Mouse (Mus musculus) liver, embryonic 16.5 days (tissue): ENCODE results near the gene Rimbp3. TPM values are rescaled to one million over a fixed set of nuclear protein-coding genes. Genes with fewer than 3 reads are reported as not detected.
"Not testable (repeated sequence)": the region's sequence is repeated elsewhere in the genome, so short reads cannot be mapped to it uniquely, and the experiment has no call there.

Experiments used
- ATAC-seq: fragments of 200-750 bp; cut with Nextera tagmentation; 2 replicates; pipeline ENCODE4 v1.8.0; 2017; ENCODE audit warnings: low read depth, mild to moderate bottlenecking, moderate number of reproducible peaks, moderate library complexity
- H3K27ac ChIP-seq: fragments of 300-500 bp; sonication (generic); 2 replicates; pipeline ENCODE4 v1.5.1; 2014; ENCODE audit warnings: mild to moderate bottlenecking, low read length
- H3K27me3 ChIP-seq: fragments of 300-500 bp; sonication (generic); 2 replicates; pipeline ENCODE4 v1.6.1; 2014; ENCODE audit warnings: low read depth, low read length, mixed read lengths; ENCODE audit not compliant: control insufficient read depth, insufficient read depth
- H3K36me3 ChIP-seq: fragments of 300-500 bp; sonication (generic); 2 replicates; pipeline ENCODE4 v1.6.1; 2014; ENCODE audit warnings: mild to moderate bottlenecking; ENCODE audit not compliant: control insufficient read depth, insufficient read depth
- H3K4me1 ChIP-seq: fragments of 300-500 bp; sonication (generic); 2 replicates; pipeline ENCODE4 v1.6.1; 2014; ENCODE audit warnings: low read depth, low read length, mixed read lengths; ENCODE audit not compliant: control insufficient read depth
- H3K4me2 ChIP-seq: fragments of 300-500 bp; sonication (generic); 2 replicates; pipeline ENCODE4 v1.6.1; 2014; ENCODE audit warnings: low read depth, low read length, mixed read lengths
- H3K4me3 ChIP-seq: fragments of 300-500 bp; sonication (generic); 2 replicates; pipeline ENCODE4 v1.5.1; 2014; ENCODE audit warnings: low read depth, mild to moderate bottlenecking, low read length
- H3K9ac ChIP-seq: fragments of 300-500 bp; sonication (generic); 2 replicates; pipeline ENCODE4 v1.6.1; 2014; ENCODE audit warnings: low read depth, low read length
- H3K9me3 ChIP-seq: fragments of 300-500 bp; sonication (generic); replicated peaks from 2 replicates; pipeline ENCODE4 v1.6.1; 2016; ENCODE audit warnings: low read length; ENCODE audit not compliant: control insufficient read depth
- WGBS: fragments of 180-500 bp; shearing (Covaris S2); extraction: QIAGEN DNeasy Blood & Tissue Kit; methylation state at CpG from one replicate; pipeline ENCODE4 v1.1.7; 2014; ENCODE audit not compliant: insufficient replicate concordance; 5-methylcytosine and 5-hydroxymethylcytosine counted together
- polyA plus RNA-seq: library from polyadenylated mRNA; unstranded; fragments of >200 nt; fragmentation: Nextera tagmentation; extraction: Ambion mirVana; gene quantifications from 2 replicates; pipeline ENCODE4 v1.2.1, GENCODE M21; 2015

The Rimbp3 gene
- polyA plus RNA-seq, 1 experiment from 2014 or later: 0.05 TPM

- Histone ChIP-seq H3K36me3 (no peaks in the 10 kb centered on the region), H3K4me1 (peaks cover 22% of the 10 kb centered on the region), H3K4me2 (peak overlapping the region; percentile 99), H3K9ac (peak overlapping the region; percentile 41), H3K4me3 (peak overlapping the region; percentile 71), H3K9me3 (no peaks in the 10 kb centered on the region), H3K27me3 (peaks cover 34% of the 10 kb centered on the region), H3K27ac (no peak overlapping the region)
- WGBS: 1% methylated on average over 37 of the region's 37 CpGs
- ATAC-seq: peak; percentile 25
Observed at GRCm38 (mm10) chr16:17209404-17209960, 1.1 kb downstream of the Rimbp3 start.

- H3K9me3 ChIP-seq: no peaks in the 10 kb centered on the region
- no peaks in the 10 kb centered on the region for H3K36me3 ChIP-seq
- peak overlapping the region; percentile 41 for H3K9ac ChIP-seq
- H3K4me3 ChIP-seq: peak overlapping the region; percentile 71
- 9% methylated on average over 48 of the region's 48 CpGs for WGBS
- no peak overlapping the region for H3K27ac ChIP-seq
- H3K4me2 ChIP-seq: peak overlapping the region; percentile 99
- peaks cover 34% of the 10 kb centered on the region for H3K27me3 ChIP-seq
- H3K4me1 ChIP-seq: peaks cover 22% of the 10 kb centered on the region
- peak; percentile 81 for ATAC-seq
Observed at GRCm38 (mm10) chr16:17209981-17210838, 1.8 kb downstream of the Rimbp3 start.

- Histone ChIP-seq H3K9me3 (no peaks in the 10 kb centered on the region), H3K36me3 (no peaks in the 10 kb centered on the region), H3K27me3 (no peaks in the 10 kb centered on the region), H3K4me2 (no peak overlapping the region), H3K9ac (no peak overlapping the region), H3K27ac (no peak overlapping the region), H3K4me1 (peaks cover 10% of the 10 kb centered on the region), H3K4me3 (no peak overlapping the region)
- no peak for ATAC-seq
- 44% methylated on average over 8 of the region's 8 CpGs for WGBS
Observed at GRCm38 (mm10) chr16:17216934-17217633, 8.7 kb downstream of the Rimbp3 start.

- no peaks in the 10 kb centered on the region for H3K9me3 ChIP-seq
- peaks cover 10% of the 10 kb centered on the region for H3K4me1 ChIP-seq
- H3K36me3 ChIP-seq: no peaks in the 10 kb centered on the region
- no peaks in the 10 kb centered on the region for H3K27me3 ChIP-seq
- no peak overlapping the region for H3K4me3 ChIP-seq
- no peak overlapping the region for H3K27ac ChIP-seq
- no peak overlapping the region for H3K4me2 ChIP-seq
- H3K9ac ChIP-seq: no peak overlapping the region
- no peak for ATAC-seq
- 14% methylated on average over 7 of the region's 7 CpGs for WGBS
Observed at GRCm38 (mm10) chr16:17220127-17220733, 11.8 kb downstream of the Rimbp3 start.

- Histone ChIP-seq H3K4me3 (no peak overlapping the region), H3K4me1 (peaks cover 10% of the 10 kb centered on the region), H3K9me3 (no peaks in the 10 kb centered on the region), H3K27me3 (no peaks in the 10 kb centered on the region), H3K9ac (no peak overlapping the region), H3K27ac (no peak overlapping the region), H3K4me2 (no peak overlapping the region), H3K36me3 (no peaks in the 10 kb centered on the region)
- peak; percentile 100 for ATAC-seq
- WGBS: 35% methylated on average over 25 of the region's 25 CpGs
Observed at GRCm38 (mm10) chr16:17222197-17222596, 13.8 kb downstream of the Rimbp3 start.

GRCm38 (mm10) chr16:17225584-17225983 lies 17.2 kb downstream of the Rimbp3 start:
- Histone ChIP-seq H3K4me3 (no peak overlapping the region), H3K36me3 (no peaks in the 10 kb centered on the region), H3K27me3 (no peaks in the 10 kb centered on the region), H3K27ac (no peak overlapping the region), H3K9me3 (peaks cover 3% of the 10 kb centered on the region), H3K9ac (no peak overlapping the region), H3K4me2 (no peak overlapping the region), H3K4me1 (peaks cover under 1% of the 10 kb centered on the region)
- 75% methylated on average over 5 of the region's 5 CpGs for WGBS
- no peak for ATAC-seq

- Histone ChIP-seq H3K27ac (no peak overlapping the region), H3K27me3 (no peaks in the 10 kb centered on the region), H3K9me3 (peaks cover 3% of the 10 kb centered on the region), H3K4me2 (no peak overlapping the region), H3K9ac (no peak overlapping the region), H3K36me3 (no peaks in the 10 kb centered on the region), H3K4me1 (no peaks in the 10 kb centered on the region), H3K4me3 (no peak overlapping the region)
- no peak for ATAC-seq
Observed at GRCm38 (mm10) chr16:17226496-17226895, 18.1 kb downstream of the Rimbp3 start.

GRCm38 (mm10) chr16:17231523-17231922 lies 23.1 kb downstream of the Rimbp3 start:
- not testable (repeated sequence) for H3K36me3 ChIP-seq, H3K27me3 ChIP-seq, H3K4me3 ChIP-seq, H3K9me3 ChIP-seq, ATAC-seq, H3K9ac ChIP-seq, H3K4me2 ChIP-seq, H3K27ac ChIP-seq
- H3K4me1 ChIP-seq: peaks cover 29% of the 10 kb centered on the region
- 59% methylated on average over 2 of the region's 2 CpGs for WGBS
